Mouse (Mus musculus) stomach, embryonic 14.5 days (tissue): ENCODE measurements around the gene Itga9. TPM values are rescaled to one million over a fixed set of nuclear protein-coding genes. Genes with fewer than 3 reads are reported as not detected.
A peak's percentile ranks its signal among the peaks of the same experiment; 100 is the strongest.

ENCODE experiments used
- ATAC-seq: fragments of 200-750 bp; cut with Nextera tagmentation; 2 replicates; pipeline ENCODE4 v1.8.0; 2017; ENCODE audit warnings: low read depth, moderate TSS enrichment; ENCODE audit not compliant: insufficient number of reproducible peaks, insufficient read depth, low FRiP score
- H3K27ac ChIP-seq: fragments of 300-500 bp; sonication (generic); 2 replicates; pipeline ENCODE4 v1.5.1; 2014; ENCODE audit warnings: mild to moderate bottlenecking, low read length, moderate library complexity, mixed read lengths
- H3K27me3 ChIP-seq: fragments of 300-500 bp; sonication (generic); 2 replicates; pipeline ENCODE4 v1.6.1; 2014; ENCODE audit warnings: low read length, control low read depth, mixed read lengths; ENCODE audit not compliant: control insufficient read depth, insufficient read depth
- H3K36me3 ChIP-seq: fragments of 300-500 bp; sonication (generic); 2 replicates; pipeline ENCODE4 v1.6.1; 2014; ENCODE audit warnings: mild to moderate bottlenecking, control low read depth, low read length, moderate library complexity, mixed read lengths; ENCODE audit not compliant: control insufficient read depth, insufficient read depth
- H3K4me1 ChIP-seq: fragments of 300-500 bp; sonication (generic); 2 replicates; pipeline ENCODE4 v1.6.1; 2014; ENCODE audit warnings: low read length, control low read depth, mixed read lengths; ENCODE audit not compliant: control insufficient read depth, insufficient read depth
- H3K4me2 ChIP-seq: fragments of 300-500 bp; sonication (generic); replicated peaks from 2 replicates; pipeline ENCODE4 v1.6.1; 2014; ENCODE audit warnings: low read depth, low read length, control low read depth
- H3K4me3 ChIP-seq: fragments of 300-500 bp; sonication (generic); 2 replicates; pipeline ENCODE4 v1.5.1; 2014; ENCODE audit warnings: low read depth, low read length, control low read depth
- H3K9ac ChIP-seq: fragments of 300-500 bp; sonication (generic); replicated peaks from 2 replicates; pipeline ENCODE4 v1.6.1; 2014; ENCODE audit warnings: low read depth, mild to moderate bottlenecking, control low read depth, low read length, moderate library complexity, mixed read lengths
- H3K9me3 ChIP-seq: fragments of 300-500 bp; sonication (generic); 2 replicates; pipeline ENCODE4 v1.6.1; 2016; ENCODE audit warnings: low read depth, low read length, control low read depth; ENCODE audit not compliant: control insufficient read depth
- WGBS: fragments of 180-500 bp; shearing (Covaris S2); extraction: QIAGEN DNeasy Blood & Tissue Kit; methylation state at CpG from one replicate; pipeline ENCODE4 v1.1.7; 2014; 5-methylcytosine and 5-hydroxymethylcytosine counted together
- polyA plus RNA-seq: library from polyadenylated mRNA; unstranded; fragments of >200 nt; fragmentation: Nextera tagmentation; extraction: Ambion mirVana; gene quantifications from 2 replicates; pipeline ENCODE4 v1.2.1, GENCODE M21; 2014

The Itga9 gene
- polyA plus RNA-seq, 1 experiment from 2014 or later, result 14.3 TPM

DNA sequence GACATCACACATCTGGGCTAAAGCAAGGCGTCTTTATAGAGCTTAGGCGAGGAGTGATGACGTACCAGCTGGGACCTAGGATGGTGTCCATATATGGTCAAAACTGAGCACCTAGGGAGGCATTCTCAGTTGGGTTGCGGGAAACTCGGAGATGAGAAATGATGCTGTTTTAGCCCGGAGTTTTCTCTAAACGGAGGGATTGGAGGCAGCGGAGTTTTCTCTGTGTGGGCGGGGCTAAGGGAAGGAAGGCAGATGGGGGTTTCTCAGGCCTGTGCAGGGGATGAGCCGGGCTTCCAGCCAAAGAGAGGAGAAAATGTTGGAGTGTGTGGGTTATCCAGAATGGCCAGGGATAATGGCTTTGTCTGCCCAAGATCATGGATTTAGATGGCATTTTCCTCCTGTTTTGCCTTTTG, 182.4 kb downstream of the Itga9 start:
- Histone ChIP-seq H3K27me3 (no peaks in the 10 kb centered on the region), H3K36me3 (no peaks in the 10 kb centered on the region; the same call in 1 of the 2 replicates), H3K9ac (no peak overlapping the region), H3K4me2 (no peak overlapping the region), H3K4me1 (0 out of 2 replicates have a peak, but pooled peaks cover 4% of the 10 kb centered on the region), H3K9me3 (no peaks in the 10 kb centered on the region), H3K27ac (peak overlapping the region; percentile 34), H3K4me3 (no peak overlapping the region)
- ATAC-seq, result peak; percentile 73; the same call in 1 of the 2 replicates
- whole genome bisulfite sequencing, result 30% methylated on average over 10 of the region's 10 CpGs

DNA sequence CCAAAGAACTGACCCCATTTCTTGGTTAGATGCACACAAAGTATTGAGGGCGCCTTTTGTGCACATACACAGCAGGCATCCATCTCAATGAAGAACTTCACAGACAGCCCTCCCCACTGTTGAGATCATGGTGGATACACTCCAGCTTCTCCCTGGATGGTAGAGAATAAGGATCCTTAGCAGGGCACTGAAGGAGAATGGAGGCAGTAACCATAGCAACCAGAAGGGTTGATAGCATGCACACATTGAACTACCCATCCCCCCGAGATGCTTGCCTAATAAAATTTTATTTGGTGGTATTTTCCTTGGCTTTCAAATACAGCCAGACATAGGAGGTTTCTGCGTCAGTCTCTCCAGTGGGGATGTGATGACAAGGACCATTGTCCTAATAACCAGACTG, 184.7 kb downstream of the Itga9 start:
- H3K36me3 ChIP-seq, result no peaks in the 10 kb centered on the region
- H3K9me3 ChIP-seq, result no peaks in the 10 kb centered on the region
- H3K4me3 ChIP-seq, result no peak overlapping the region
- H3K9ac ChIP-seq, result no peak overlapping the region
- no peak overlapping the region for H3K27ac ChIP-seq
- no peak for ATAC-seq
- no peak overlapping the region for H3K4me2 ChIP-seq
- H3K27me3 ChIP-seq, result no peaks in the 10 kb centered on the region
- H3K4me1 ChIP-seq, result 0 out of 2 replicates have a peak, but pooled peaks cover 10% of the 10 kb centered on the region
- WGBS, result 85% methylated on average over 3 of the region's 3 CpGs

GRCm38 (mm10) chr9:118793151-118793785, 186.8 kb downstream of the Itga9 start:
- 0 out of 2 replicates have a peak, but pooled peaks cover 10% of the 10 kb centered on the region for H3K4me1 ChIP-seq
- H3K36me3 ChIP-seq, result no peaks in the 10 kb centered on the region
- no peak overlapping the region for H3K4me2 ChIP-seq
- 76% methylated on average over 15 of the region's 21 CpGs for WGBS
- H3K4me3 ChIP-seq, result no peak overlapping the region
- H3K27me3 ChIP-seq, result no peaks in the 10 kb centered on the region
- H3K27ac ChIP-seq, result no peak overlapping the region
- no peak overlapping the region for H3K9ac ChIP-seq
- no peaks in the 10 kb centered on the region for H3K9me3 ChIP-seq
- ATAC-seq, result no peak

GRCm38 (mm10) chr9:118794668-118795067, 188.2 kb downstream of the Itga9 start:
- Histone ChIP-seq H3K27ac (no peak overlapping the region; the same call in 1 of the 2 replicates), H3K4me2 (no peak overlapping the region)
- WGBS, result 58% methylated on average over 2 of the region's 2 CpGs

GRCm38 (mm10) chr9:118795304-118795703, 188.8 kb downstream of the Itga9 start:
- no peaks in the 10 kb centered on the region for H3K27me3 ChIP-seq
- no peak for ATAC-seq
- no peak overlapping the region for H3K4me3 ChIP-seq
- 0 out of 2 replicates have a peak, but pooled peaks cover 5% of the 10 kb centered on the region for H3K4me1 ChIP-seq
- WGBS, result 47% methylated on average over 4 of the region's 4 CpGs
- no peaks in the 10 kb centered on the region for H3K9me3 ChIP-seq
- no peak overlapping the region for H3K9ac ChIP-seq
- no peaks in the 10 kb centered on the region for H3K36me3 ChIP-seq
- no peak overlapping the region for H3K27ac ChIP-seq
- no peak overlapping the region for H3K4me2 ChIP-seq

More at GRCm38 (mm10) chr9:118794668-118795067, 188.2 kb downstream of the Itga9 start:
- H3K4me1 ChIP-seq, result 0 out of 2 replicates have a peak, but pooled peaks cover 5% of the 10 kb centered on the region
- H3K9me3 ChIP-seq, result no peaks in the 10 kb centered on the region
- no peak overlapping the region for H3K9ac ChIP-seq
- H3K4me3 ChIP-seq, result no peak overlapping the region
- no peak for ATAC-seq
- H3K36me3 ChIP-seq, result no peaks in the 10 kb centered on the region
- H3K27me3 ChIP-seq, result no peaks in the 10 kb centered on the region

DNA sequence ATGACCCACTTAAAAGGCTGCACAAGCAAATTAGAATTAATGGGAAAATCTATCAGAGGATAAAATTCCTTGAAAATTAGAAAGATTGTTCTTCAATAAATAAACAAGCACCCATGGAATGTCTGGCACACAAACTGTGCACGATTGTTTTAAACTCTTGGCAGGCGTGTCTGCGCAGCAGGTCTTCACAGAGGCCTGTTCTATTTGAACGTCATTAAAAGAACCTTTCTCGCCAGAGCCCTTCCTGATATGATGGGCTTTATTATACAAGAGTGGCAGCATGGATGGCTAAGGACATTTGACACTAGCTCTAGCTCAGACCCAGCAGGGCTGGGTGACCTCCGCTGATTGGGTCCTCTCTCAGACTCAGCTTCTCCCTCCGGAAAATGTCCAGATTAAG, 192.6 kb downstream of the Itga9 start:
- Histone ChIP-seq H3K27me3 (no peaks in the 10 kb centered on the region), H3K4me3 (no peak overlapping the region), H3K9me3 (no peaks in the 10 kb centered on the region), H3K4me2 (no peak overlapping the region), H3K36me3 (no peaks in the 10 kb centered on the region), H3K4me1 (0 out of 2 replicates have a peak, but pooled peaks cover 5% of the 10 kb centered on the region), H3K9ac (no peak overlapping the region), H3K27ac (no peak overlapping the region)
- ATAC-seq, result no peak
- 71% methylated on average over 7 of the region's 7 CpGs for WGBS

DNA sequence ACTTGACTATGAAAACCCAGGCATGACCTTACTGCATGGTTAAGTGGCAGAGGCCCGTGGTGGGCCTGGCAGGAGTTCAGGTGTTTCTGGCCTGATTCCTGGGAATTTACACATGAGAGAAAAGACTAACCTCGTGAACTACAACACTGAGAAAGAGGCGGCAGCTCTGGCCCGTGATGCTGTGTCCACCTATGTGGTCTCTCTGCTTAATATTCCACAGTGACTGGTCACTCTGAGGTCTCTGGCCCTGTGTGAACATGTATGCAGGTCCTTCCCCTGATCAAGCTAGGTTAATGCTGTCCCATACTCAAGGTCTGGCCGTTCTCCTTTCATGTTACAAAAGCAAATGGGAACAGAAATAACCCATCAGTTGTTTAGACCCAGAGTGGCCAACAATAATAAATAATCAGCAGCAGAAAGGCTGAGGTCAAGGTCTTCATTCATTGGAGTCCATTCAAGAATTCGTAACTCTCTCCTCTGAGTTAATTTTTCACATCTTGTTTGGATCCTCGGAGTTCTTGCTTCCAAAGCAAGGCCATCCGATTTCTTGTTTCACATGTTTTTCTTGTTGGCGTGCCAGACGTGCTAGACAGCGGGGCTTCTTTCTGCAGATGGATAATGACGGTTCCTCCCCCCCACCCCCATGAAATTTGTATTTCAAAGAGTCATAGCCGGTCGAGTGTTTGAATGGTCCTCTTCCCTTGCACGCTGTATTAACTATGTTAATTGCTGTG, 194.9 kb downstream of the Itga9 start:
- Histone ChIP-seq H3K27ac (no peak overlapping the region), H3K4me2 (no peak overlapping the region), H3K27me3 (no peaks in the 10 kb centered on the region), H3K4me3 (no peak overlapping the region), H3K9me3 (no peaks in the 10 kb centered on the region), H3K36me3 (no peaks in the 10 kb centered on the region), H3K9ac (no peak overlapping the region), H3K4me1 (no peaks in the 10 kb centered on the region)
- no peak for ATAC-seq
- WGBS, result 59% methylated on average over 15 of the region's 15 CpGs

- no peaks in the 10 kb centered on the region for H3K9me3 ChIP-seq
- H3K4me1 ChIP-seq, result no peaks in the 10 kb centered on the region
- no peak for ATAC-seq
- H3K27me3 ChIP-seq, result no peaks in the 10 kb centered on the region
- WGBS, result 77% methylated on average over 8 of the region's 8 CpGs
- no peak overlapping the region for H3K4me2 ChIP-seq
- no peaks in the 10 kb centered on the region for H3K36me3 ChIP-seq
- no peak overlapping the region for H3K4me3 ChIP-seq
- no peak overlapping the region for H3K9ac ChIP-seq
- no peak overlapping the region for H3K27ac ChIP-seq
These were observed 195.4 kb downstream of the Itga9 start for GRCm38 (mm10) chr9:118801910-118802287.
